Mouse (Mus musculus) layer of hippocampus, adult 9-11 months (tissue): ENCODE results near the gene Rnf17.

Source experiments
- DNase-seq: peaks from one replicate; pipeline ENCODE4 v3.0.0; 2022

Gene Rnf17

DNA sequence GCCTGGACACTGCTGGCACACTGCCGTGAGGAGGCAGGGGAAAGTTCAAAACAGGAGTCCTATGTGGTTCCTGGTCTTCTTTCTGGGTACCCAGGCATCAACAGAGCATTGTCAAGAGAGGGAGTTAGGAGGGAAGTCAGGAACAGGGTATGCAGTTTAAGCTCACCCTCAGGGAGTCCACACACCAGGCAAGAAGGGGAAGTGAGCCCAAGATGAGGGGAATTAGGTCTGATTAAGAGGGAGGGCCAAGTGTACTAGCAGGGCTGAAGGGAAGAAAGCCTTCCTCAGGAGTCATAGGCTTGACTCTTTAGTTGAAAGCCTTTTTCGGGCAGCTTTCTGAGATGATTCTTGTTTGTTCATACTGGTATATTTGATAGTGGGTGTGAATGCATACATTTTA lies 112.4 kb downstream of the Rnf17 start:
- DNase-seq = no peak

DNA sequence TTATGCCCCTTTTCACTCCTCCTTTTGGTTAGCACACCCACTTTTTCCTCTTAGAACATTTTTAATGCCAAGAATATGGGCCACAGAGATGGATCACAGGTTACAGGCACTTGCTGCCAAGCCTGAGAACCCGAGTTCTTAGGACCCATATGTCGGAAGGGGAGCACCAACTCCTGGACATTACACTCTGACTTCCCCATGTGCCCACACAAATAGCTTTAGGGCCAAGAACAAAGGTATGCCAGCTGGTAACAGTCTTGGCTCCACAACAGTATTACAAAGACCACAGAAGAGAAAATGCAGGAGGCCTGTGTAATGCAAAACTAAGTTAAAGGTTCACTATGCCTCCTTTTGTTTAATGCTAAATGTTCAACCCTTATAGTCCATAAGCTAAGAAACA lies 128.4 kb downstream of the Rnf17 start:
- no peak for DNase-seq

DNA sequence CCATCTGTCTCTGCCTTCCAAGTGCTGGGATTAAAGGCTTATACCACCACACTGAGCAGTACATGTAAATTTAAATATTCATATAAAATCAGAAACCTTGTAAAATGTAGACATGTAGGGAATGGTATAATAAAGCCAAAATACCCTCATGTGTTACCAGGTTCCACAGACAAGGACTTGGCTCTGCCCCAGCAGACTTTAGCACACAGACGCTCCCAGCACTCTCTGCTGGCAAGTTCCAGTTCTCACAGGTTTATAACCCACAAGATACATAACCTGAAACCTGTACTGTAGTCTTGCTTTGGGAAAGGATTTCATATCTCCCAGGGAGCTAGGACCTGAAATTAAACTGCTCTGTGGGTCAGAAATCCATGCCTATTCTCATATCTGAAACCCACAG lies 142.6 kb downstream of the Rnf17 start:
- no peak for DNase-seq

DNA sequence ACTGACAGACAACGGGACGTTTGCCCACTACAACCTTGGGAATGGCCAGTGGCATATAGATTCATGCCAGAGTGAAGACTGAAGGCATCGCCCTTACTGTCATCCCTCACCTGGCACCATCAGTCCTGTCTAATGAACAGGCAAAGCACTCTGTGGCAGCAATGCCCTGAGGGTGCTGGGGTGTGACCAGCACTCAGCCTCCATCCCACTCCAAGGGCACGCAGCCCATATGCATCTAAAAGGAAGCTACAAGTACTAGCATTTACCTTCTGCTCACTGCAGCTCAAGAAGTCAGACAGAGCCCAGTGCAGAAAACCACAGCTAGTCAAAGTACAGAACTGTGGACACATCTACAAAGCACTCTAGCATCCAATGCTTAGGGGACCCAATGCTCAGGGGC lies 143.1 kb downstream of the Rnf17 start:
- DNase-seq = no peak

DNA sequence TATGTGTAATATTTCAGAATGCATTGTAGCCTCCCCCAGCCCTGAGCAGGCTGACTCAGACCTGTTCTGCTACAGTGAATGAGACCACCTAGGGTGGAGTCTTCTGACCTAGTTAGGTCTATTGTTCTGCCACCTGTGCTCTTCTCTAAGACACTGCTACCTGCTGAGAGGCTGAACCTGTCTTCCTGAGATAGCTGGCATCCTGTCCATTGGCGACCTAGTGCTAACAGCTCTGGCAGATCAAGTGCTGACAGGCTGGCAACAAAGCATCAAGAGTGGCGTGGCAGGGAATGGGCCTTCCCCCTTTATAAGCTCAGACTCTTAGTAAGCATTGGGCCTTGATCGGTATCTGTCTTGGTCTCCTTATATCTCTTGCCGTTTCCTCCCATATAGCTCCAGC lies 148.6 kb downstream of the Rnf17 start:
- DNase-seq = no peak

DNA sequence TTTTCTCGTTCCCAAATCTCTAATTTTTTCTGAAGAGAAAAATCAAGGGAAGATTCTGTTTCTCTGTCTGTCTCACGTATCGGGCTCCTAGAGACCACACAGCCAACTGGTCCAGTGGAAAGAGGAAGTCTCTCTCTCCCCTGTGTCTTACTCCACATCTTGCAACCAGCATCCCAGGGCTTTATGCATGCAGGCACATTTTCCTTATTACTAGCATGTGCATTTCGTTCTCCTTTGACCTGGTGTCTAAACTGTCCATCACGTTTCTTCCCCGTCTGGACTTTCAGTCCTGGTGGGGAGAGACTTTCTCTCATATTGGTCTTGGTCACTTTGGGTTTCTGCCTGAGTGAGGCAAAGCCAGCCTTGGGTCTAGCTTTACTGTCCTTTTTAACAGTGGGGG lies 150.5 kb downstream of the Rnf17 start:
- no peak for DNase-seq

DNA sequence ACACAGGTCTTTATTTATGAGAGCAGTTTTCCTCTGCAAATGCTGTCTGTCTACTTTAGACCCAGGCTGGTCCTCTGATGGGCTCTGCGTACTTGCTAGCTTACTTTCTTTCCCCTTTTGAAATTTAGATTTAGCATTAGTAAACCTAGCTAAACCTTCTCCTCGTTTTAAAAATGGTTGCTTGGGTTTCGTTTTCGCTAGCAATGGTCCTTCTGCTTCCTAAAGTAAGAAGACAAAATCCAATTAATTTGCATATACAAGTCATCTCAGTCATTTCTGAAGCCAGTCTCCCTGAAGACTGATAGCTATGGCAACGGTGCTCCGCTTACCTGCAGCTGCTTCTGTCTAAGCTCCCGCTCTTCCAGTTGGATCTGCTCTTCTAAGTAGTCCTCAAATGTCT lies 150.9 kb downstream of the Rnf17 start:
- DNase-seq = no peak

DNA sequence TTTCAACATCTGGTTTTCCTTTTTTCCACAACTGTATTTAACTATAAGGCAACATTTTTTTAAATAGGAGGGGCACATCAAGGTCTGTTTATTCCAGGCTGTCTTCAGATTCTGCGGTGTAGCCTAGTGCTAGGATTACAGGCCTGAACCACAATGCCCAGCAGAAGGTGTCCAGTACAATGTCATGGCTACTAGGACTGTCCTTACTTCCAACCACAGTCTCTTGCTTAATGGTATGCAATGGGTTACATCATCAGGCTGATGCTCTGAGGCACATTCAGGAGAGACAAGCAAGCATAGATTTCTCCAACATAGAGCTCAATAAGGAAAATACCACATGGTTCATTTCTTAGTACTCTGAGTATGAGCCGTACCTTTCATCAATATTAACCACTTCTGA lies 152.3 kb downstream of the Rnf17 start:
- no peak for DNase-seq

DNA sequence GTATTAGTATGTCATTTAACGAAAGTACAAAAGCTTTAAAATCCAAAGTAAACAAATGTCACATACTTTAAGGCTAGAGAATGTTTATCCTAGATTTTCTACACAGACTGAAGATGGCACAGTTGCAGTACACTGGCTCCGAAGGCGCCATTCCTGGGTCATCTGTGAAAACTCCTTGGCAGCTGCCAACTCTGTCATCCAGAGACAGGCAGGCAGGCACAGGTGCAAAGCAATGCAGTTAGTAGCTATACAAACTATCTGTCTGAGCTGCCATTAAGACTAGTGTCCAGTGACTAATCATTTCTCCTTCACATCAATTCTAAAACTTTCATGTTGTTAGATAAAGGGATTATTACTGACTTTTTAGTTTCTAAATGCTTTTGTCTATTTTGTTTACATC lies 156.8 kb downstream of the Rnf17 start:
- no peak for DNase-seq

DNA sequence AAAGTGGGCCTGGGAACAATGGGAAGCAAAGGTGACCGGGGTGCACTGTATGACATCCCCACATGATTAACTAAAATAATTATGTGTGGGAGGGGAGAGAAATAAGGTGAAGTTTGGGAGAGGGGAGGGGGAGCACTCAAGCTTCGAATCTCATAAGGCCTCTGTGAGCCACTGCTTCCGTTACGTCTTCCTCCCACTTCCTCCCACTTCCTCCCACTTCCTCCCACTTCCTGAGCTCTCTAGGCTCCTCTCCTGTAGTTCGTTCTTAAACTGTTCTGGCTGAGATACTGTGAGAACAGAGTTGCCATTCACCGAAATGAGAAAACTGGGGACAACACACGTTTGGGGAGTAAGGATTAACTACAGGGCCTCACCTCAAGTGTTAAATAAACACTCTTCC lies 165.1 kb downstream of the Rnf17 start:
- DNase-seq = no peak

DNA sequence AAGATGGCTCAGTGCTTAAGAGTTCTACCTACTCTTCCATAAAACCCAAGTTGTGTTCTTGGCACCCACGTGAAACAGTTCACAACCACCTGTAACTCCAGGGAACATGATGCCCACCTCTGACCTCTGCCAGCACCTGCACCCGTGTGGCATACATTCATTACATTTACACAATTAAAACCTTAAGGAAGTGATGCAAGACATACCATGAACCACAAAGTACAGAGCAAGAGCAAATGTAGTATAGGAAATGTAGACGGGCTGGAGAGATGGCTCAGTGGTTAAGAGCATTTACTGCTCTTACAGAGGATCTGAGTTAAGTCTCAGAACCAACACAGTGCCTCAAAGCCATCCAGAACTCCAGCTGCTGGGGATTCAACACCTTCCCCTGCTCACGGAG lies 166.7 kb downstream of the Rnf17 start:
- no peak for DNase-seq

DNA sequence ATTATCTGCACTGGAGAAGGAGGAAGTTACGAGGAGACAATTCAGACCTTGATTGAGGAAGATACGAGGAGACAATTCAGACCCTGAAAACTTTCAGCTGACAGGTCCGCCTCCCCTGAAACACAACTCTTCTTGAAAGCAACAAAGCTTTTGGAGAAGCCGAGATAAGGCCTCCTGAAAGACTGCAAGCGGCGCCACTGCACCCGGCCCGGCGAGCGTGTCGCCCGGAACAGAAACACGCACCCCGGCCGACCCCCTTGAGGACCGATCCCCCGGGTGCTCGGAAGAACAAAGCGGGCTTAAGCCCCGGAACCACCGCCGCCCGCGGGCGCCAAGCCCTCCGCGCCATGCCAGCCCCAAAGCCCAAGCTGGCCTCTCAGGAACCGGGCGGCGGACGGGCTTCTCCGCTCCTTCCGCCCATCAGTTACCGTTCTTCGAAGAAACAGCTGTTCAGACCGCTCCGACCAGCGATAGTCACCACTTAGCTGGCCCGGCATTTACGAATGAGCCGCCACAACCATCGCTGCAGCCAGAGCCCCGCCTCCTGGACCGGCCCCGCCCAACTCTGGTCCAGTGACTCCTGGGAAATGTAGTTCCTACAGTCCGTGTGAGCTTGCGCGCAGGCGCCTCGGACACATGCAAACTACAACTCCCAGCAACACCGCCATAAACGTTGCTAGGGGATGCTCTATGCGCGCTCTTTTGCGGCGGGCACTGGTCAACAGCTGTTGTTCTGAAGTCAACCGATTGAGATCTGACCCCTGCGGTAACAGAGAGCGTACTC lies 169.1 kb downstream of the Rnf17 start:
- DNase-seq = peak; percentile 97

DNA sequence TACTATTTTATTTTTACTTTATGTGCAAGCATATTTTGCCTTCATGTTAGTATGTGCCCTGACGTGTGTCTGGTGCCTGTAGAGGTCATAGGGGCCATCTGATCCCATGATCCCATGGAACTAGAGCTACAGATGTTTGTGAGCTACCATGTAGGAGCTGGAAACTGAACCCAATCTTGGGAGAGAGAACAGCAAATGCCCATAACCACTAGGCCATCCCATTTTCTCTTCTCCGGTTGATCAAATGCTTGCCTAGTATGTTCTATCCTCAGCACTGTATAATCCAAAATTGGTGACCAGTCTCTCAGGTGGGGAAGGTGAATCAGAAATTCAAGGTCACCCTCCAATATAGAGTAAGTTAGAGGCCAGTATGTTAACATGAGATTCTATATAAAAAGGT lies 170.2 kb downstream of the Rnf17 start:
- DNase-seq = no peak
